In the genomic region with DNA sequence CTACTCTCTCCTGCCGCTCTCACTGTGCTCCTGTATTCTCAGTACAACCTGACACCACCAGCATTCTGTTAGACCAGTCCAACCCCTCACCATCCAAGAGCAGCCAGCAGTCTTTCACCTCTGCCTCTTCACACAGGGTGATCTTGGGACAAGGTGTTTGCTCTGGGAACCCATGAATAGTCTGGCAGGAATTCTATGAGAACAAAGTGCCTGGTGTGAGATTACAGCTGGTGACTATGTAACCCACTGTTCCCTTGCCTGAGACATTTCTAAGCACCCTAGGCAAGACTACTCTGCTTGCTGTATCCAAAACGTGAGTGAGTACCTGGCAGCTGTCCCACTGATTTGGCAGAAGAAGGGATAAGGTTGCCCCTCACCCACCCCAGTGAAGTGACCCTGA, we compare ENCODE assay signal across 10 mouse cellular contexts. TPM values are rescaled to one million over a fixed set of nuclear protein-coding genes. Genes with fewer than 3 reads are reported as not detected.
A peak's percentile ranks its signal among the peaks of the same experiment; 100 is the strongest.
DNase-seq lines count a peak whose midpoint lies in the region; ATAC-seq and TF ChIP-seq lines count a peak whose summit lies in the region.
"Had no signal": no experiment of that assay in that cellular context is flagged by ENCODE, and none has a peak within 500 bp of the region (broad histone marks: within the 10 kb centered on the region; RNA-seq: fewer than 3 reads in every experiment).

No protein-coding gene starts in this region.

- no peaks in the 10 kb centered on the region for H3K27me3 ChIP-seq in embryonic facial prominence, embryonic 13.5 days
- no peaks in the 10 kb centered on the region for H3K27me3 ChIP-seq in embryonic facial prominence, embryonic 10.5 days (replicated peaks; ENCODE audit: low read depth, poor library complexity, severe bottlenecking)
- no peaks in the 10 kb centered on the region for H3K27me3 ChIP-seq in limb, embryonic 15.5 days
- H3K27me3 ChIP-seq in stomach, embryonic 14.5 days (ENCODE audit: control insufficient read depth, insufficient read depth, low read length) = no peaks in the 10 kb centered on the region

- 60% methylated on average over 2 of the region's 2 CpGs for WGBS in embryonic facial prominence, embryonic 13.5 days
- WGBS in embryonic facial prominence, embryonic 10.5 days = 75% methylated on average over 2 of the region's 2 CpGs
- WGBS in lung, adult 2 months = 34% methylated on average over 2 of the region's 2 CpGs
- 52% methylated on average over 2 of the region's 2 CpGs for WGBS in limb, embryonic 15.5 days
- WGBS in stomach, embryonic 14.5 days = 68% methylated on average over 2 of the region's 2 CpGs

- no peak for DNase-seq in embryonic facial prominence, embryonic 10.5 days (ENCODE audit: low spot score)
- peak; percentile 21 for DNase-seq in lung, adult 2 months
- DNase-seq in lung, postnatal 4 days = no peak
- no peak for DNase-seq in frontal cortex, postnatal 10 days (ENCODE audit: low spot score in 2 of 2)
- DNase-seq in layer of hippocampus, adult 2 months (ENCODE audit: low spot score in 2 of 2) = no peak
- DNase-seq: thymus, adult 18-20 months had no signal

- no peak overlapping the region for H3K9ac ChIP-seq in embryonic facial prominence, embryonic 13.5 days
- no peak overlapping the region for H3K9ac ChIP-seq in limb, embryonic 15.5 days
- no peak overlapping the region for H3K9ac ChIP-seq in stomach, embryonic 14.5 days (replicated peaks; ENCODE audit: low read depth, low read length)

- no peak overlapping the region for H3K4me3 ChIP-seq in embryonic facial prominence, embryonic 13.5 days
- no peak overlapping the region for H3K4me3 ChIP-seq in embryonic facial prominence, embryonic 10.5 days
- H3K4me3 ChIP-seq in lung, adult 2 months (replicated peaks; ENCODE audit: extremely low read depth, low read depth, low read length) = no peak overlapping the region
- H3K4me3 ChIP-seq in limb, embryonic 15.5 days = no peak overlapping the region
- H3K4me3 ChIP-seq in stomach, embryonic 14.5 days (ENCODE audit: low read depth, low read length) = no peak overlapping the region
- no peak overlapping the region for H3K4me3 ChIP-seq in layer of hippocampus, adult 2 months

- no peak for ATAC-seq in embryonic facial prominence, embryonic 13.5 days (ENCODE audit: insufficient number of reproducible peaks, insufficient read depth, low FRiP score, low TSS enrichment, low read depth)
- ATAC-seq in limb, embryonic 15.5 days (ENCODE audit: insufficient number of reproducible peaks, low FRiP score, low TSS enrichment, low read depth) = no peak
- ATAC-seq in stomach, embryonic 14.5 days (ENCODE audit: insufficient number of reproducible peaks, insufficient read depth, low FRiP score, low read depth) = no peak
- ATAC-seq: hindbrain, embryonic 16.5 days had no signal

- no peak for TF ChIP-seq POLR2A in lung, adult 2 months (IDR thresholded peaks at IDR 0.05; ENCODE audit: borderline replicate concordance, extremely low read depth, low read depth, low read length)

- H3K4me2 ChIP-seq in embryonic facial prominence, embryonic 13.5 days = no peak overlapping the region
- H3K4me2 ChIP-seq in limb, embryonic 15.5 days = no peak overlapping the region
- no peak overlapping the region for H3K4me2 ChIP-seq in stomach, embryonic 14.5 days (replicated peaks; ENCODE audit: low read depth, low read length)

- peaks cover 40% of the 10 kb centered on the region for H3K4me1 ChIP-seq in embryonic facial prominence, embryonic 13.5 days
- H3K4me1 ChIP-seq in embryonic facial prominence, embryonic 10.5 days = peaks cover 41% of the 10 kb centered on the region
- H3K4me1 ChIP-seq in lung, adult 2 months (ENCODE audit: control insufficient read depth, insufficient read depth, low read length) = peaks cover 16% of the 10 kb centered on the region
- H3K4me1 ChIP-seq in limb, embryonic 15.5 days = peaks cover 34% of the 10 kb centered on the region
- H3K4me1 ChIP-seq in stomach, embryonic 14.5 days (ENCODE audit: control insufficient read depth, insufficient read depth, low read length) = peaks cover 31% of the 10 kb centered on the region

- TF ChIP-seq CTCF in lung, adult 2 months (IDR thresholded peaks at IDR 0.05; ENCODE audit: insufficient read depth, low read length) = no peak
- TF ChIP-seq CTCF in layer of hippocampus, adult 2 months (conservative IDR thresholded peaks at IDR 0.05) = no peak

- peaks cover 50% of the 10 kb centered on the region for H3K36me3 ChIP-seq in embryonic facial prominence, embryonic 13.5 days
- H3K36me3 ChIP-seq in embryonic facial prominence, embryonic 10.5 days (replicated peaks) = peaks cover 60% of the 10 kb centered on the region
- peaks cover 46% of the 10 kb centered on the region for H3K36me3 ChIP-seq in limb, embryonic 15.5 days
- peaks cover 46% of the 10 kb centered on the region for H3K36me3 ChIP-seq in stomach, embryonic 14.5 days (ENCODE audit: control insufficient read depth, insufficient read depth, low read length)

- H3K9me3 ChIP-seq in embryonic facial prominence, embryonic 13.5 days = no peaks in the 10 kb centered on the region
- no peaks in the 10 kb centered on the region for H3K9me3 ChIP-seq in embryonic facial prominence, embryonic 10.5 days
- H3K9me3 ChIP-seq in limb, embryonic 15.5 days = no peaks in the 10 kb centered on the region
- no peaks in the 10 kb centered on the region for H3K9me3 ChIP-seq in stomach, embryonic 14.5 days (ENCODE audit: control insufficient read depth, low read depth, low read length)

- H3K27ac ChIP-seq in embryonic facial prominence, embryonic 13.5 days = 0 out of 2 replicates have a peak overlapping the region, but pooled peaks have one; percentile 8
- H3K27ac ChIP-seq in embryonic facial prominence, embryonic 10.5 days (replicated peaks) = no peak overlapping the region
- peak overlapping the region; percentile 11; the same call in 1 of the 2 replicates for H3K27ac ChIP-seq in limb, embryonic 15.5 days
- H3K27ac ChIP-seq in stomach, embryonic 14.5 days (ENCODE audit: low read length) = peak overlapping the region; percentile 7; the same call in 1 of the 2 replicates
- no peak overlapping the region; the same call in 1 of the 2 replicates for H3K27ac ChIP-seq in layer of hippocampus, adult 2 months

RNA-seq across cellular contexts. Expression of a gene that starts 1.2 kb away (rescaled TPM):
- polyA plus RNA-seq in embryonic facial prominence, embryonic 13.5 days (2015; fragmentation: Nextera tagmentation; extraction: Ambion mirVana) = 86.8 and 92.8 TPM in 2 replicates
- 108 and 109 TPM in 2 replicates for polyA plus RNA-seq in embryonic facial prominence, embryonic 10.5 days (2016; fragmentation: Nextera tagmentation; extraction: Ambion mirVana)
- 110 and 119 TPM in 2 replicates for polyA plus RNA-seq in lung, adult 2 months (2012; rRNA removed)
- polyA plus RNA-seq in limb, embryonic 15.5 days (2015; fragmentation: Nextera tagmentation; extraction: Ambion mirVana) = 85.7 and 90.6 TPM in 2 replicates
- polyA plus RNA-seq in stomach, embryonic 14.5 days (2014; fragmentation: Nextera tagmentation; extraction: Ambion mirVana) = 78.4 and 83.8 TPM in 2 replicates
- 10 to 100 TPM; 61.2 to 63.5 TPM for total RNA-seq in layer of hippocampus, adult 2 months (2021)

RNA-seq across cellular contexts. Expression of a gene that starts 40.3 kb away (rescaled TPM):
- polyA plus RNA-seq in embryonic facial prominence, embryonic 13.5 days (2015; fragmentation: Nextera tagmentation; extraction: Ambion mirVana) = 10.5 and 11.1 TPM in 2 replicates
- 13.5 and 13.7 TPM in 2 replicates for polyA plus RNA-seq in embryonic facial prominence, embryonic 10.5 days (2016; fragmentation: Nextera tagmentation; extraction: Ambion mirVana)
- 5.2 and 6.6 TPM in 2 replicates for polyA plus RNA-seq in lung, adult 2 months (2012; rRNA removed)
- polyA plus RNA-seq in limb, embryonic 15.5 days (2015; fragmentation: Nextera tagmentation; extraction: Ambion mirVana) = 6.8 and 7.4 TPM in 2 replicates
- polyA plus RNA-seq in stomach, embryonic 14.5 days (2014; fragmentation: Nextera tagmentation; extraction: Ambion mirVana) = 10.4 TPM in 2 replicates
- total RNA-seq in layer of hippocampus, adult 2 months (2021) = 10 to 100 TPM; 39.7 to 40.3 TPM

Comparison
In these comparisons a context has a peak if more than half of its experiments do, and no peak if none do; other contexts are left out.
1. H3K27ac ChIP-seq: peak in embryonic facial prominence, embryonic 13.5 days (single experiment), limb, embryonic 15.5 days (single experiment) and stomach, embryonic 14.5 days (single experiment); none in embryonic facial prominence, embryonic 10.5 days (single experiment) and layer of hippocampus, adult 2 months (single experiment).